Mouse (Mus musculus): ENCODE measurements around the gene Slc35e1. TPM values are rescaled to one million over a fixed set of nuclear protein-coding genes. Genes with fewer than 3 reads are reported as not detected.
A peak's percentile ranks its signal among the peaks of the same experiment; 100 is the strongest.

Slc35e1 gene
- total and polyA plus RNA-seq, 3 experiments = 30.4 to 31.7 TPM; not detected in 1

DNA sequence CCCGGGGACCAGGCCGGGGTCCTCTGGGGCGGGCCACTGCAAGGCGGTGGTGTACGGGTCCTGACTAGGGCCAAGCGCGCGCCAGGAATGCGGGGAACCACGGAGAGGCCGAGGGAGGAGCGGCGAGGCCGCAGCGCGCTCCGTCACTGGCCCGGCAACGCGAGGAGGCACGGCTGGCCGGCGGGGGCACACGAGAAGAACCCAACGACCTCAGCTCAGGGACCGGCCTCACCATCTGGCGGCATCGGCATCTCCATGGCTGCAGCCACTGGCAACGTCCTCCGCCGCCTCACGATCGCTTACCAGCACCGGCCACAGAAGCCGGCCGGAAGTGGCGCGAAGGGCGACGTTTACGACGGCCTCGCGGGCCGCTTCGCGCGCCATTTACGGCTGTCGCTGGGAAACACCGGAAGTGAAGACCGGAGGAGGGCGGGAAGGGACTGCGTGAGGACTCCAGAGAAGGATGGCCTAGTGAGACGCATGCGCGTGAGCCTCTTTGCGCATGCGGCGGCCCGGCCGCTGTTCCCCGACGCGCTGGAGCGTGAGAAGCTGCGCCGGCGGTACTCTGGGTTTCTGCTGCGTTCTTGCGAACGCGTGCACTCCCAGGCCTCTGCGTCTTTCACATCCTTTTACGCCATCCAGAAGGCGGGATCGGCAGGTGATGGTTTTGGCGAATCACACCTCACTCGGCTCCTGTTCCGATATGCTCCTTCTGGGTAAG is 17.4 kb downstream of the Slc35e1 start, which contains the start of gene Cherp (continued):
- TF ChIP-seq E2F4 (IDR thresholded peaks at IDR 0.05; ENCODE audit: borderline replicate concordance, low read depth, low read length) (peak; percentile 97), JUND (IDR thresholded peaks at IDR 0.05; ENCODE audit: low read depth, low read length) (no peak), KAT2A (conservative IDR thresholded peaks at IDR 0.05; ENCODE audit: low read depth, low read length) (peak; percentile 95)

GRCm38 (mm10) chr8:72470684-72471083 is 21.7 kb downstream of the Slc35e1 start:
- TF ChIP-seq MXI1 (IDR thresholded peaks at IDR 0.05; ENCODE audit: low read depth, low read length) (no peak), JUND (IDR thresholded peaks at IDR 0.05; ENCODE audit: low read depth, low read length) (no peak), CHD2 (IDR thresholded peaks at IDR 0.05; ENCODE audit: low read length) (no peak), MEF2A (IDR thresholded peaks at IDR 0.05; ENCODE audit: extremely low read depth, insufficient replicate concordance, low read depth, low read length, poor library complexity, severe bottlenecking) (no peak), ZMIZ1 (IDR thresholded peaks at IDR 0.05; ENCODE audit: low read depth, low read length) (no peak), NRF1 (IDR thresholded peaks at IDR 0.05; ENCODE audit: insufficient read depth, low read depth, low read length, poor library complexity, severe bottlenecking) (no peak), ZC3H11A (IDR thresholded peaks at IDR 0.05; ENCODE audit: low read depth, low read length) (no peak), ZKSCAN1 (IDR thresholded peaks at IDR 0.05; ENCODE audit: low read depth, low read length) (no peak), MYB (IDR thresholded peaks at IDR 0.05; ENCODE audit: low read depth, low read length) (no peak), E2F4 (IDR thresholded peaks at IDR 0.05; ENCODE audit: borderline replicate concordance, low read depth, low read length) (no peak), EP300 (IDR thresholded peaks at IDR 0.05; ENCODE audit: low read depth in 1 of 2, low read length in 2 of 2) (no peak), MYC (IDR thresholded peaks at IDR 0.05; ENCODE audit: low read depth, low read length) (no peak), RCOR1 (IDR thresholded peaks at IDR 0.05; ENCODE audit: low read depth, low read length) (no peak), USF2 (IDR thresholded peaks at IDR 0.05; ENCODE audit: borderline replicate concordance in 1 of 2, insufficient read depth in 1 of 2, low read depth in 1 of 2, low read length in 2 of 2) (no peak), MAFK (IDR thresholded peaks at IDR 0.05; ENCODE audit: borderline replicate concordance, low read depth, low read length) (no peak), POLR2A (IDR thresholded peaks at IDR 0.05; ENCODE audit: control insufficient read depth in 1 of 2, insufficient read depth in 1 of 2, low read depth in 1 of 2, low read length in 2 of 2, poor library complexity in 1 of 2) (no peak), MAX (IDR thresholded peaks at IDR 0.05; ENCODE audit: low read length) (no peak), NELFE (IDR thresholded peaks at IDR 0.05; ENCODE audit: low read depth, low read length) (no peak)
- no peak for DNase-seq (ENCODE audit: low read depth, low spot score)
- Histone ChIP-seq H3K27me3 (ENCODE audit: control insufficient read depth in 1 of 2, insufficient read depth in 2 of 2, low read length in 2 of 2) (no peaks in the 10 kb centered on the region), H3K4me3 (ENCODE audit: control insufficient read depth in 1 of 2, insufficient read depth in 1 of 2, low read depth in 2 of 2, low read length in 2 of 2) (no peak overlapping the region), H3K9me3 (replicated peaks; ENCODE audit: insufficient read depth, low read length) (no peaks in the 10 kb centered on the region), H3K9ac (ENCODE audit: control insufficient read depth, low read depth, low read length, poor library complexity, severe bottlenecking) (no peak overlapping the region), H3K4me1 (ENCODE audit: control insufficient read depth in 1 of 2, insufficient read depth in 2 of 2, low read length in 2 of 2) (peaks cover 0 to 7% of the 10 kb centered on the region in 2 experiments; a peak in 2 of 4 replicates), H3K27ac (ENCODE audit: control insufficient read depth, low read depth, low read length) (no peak overlapping the region), H3K36me3 (ENCODE audit: control insufficient read depth in 1 of 2, insufficient read depth in 2 of 2, low read length in 2 of 2) (peaks cover 11 to 14% of the 10 kb centered on the region in 2 experiments), H3K79me2 (ENCODE audit: control insufficient read depth, insufficient read depth, low read length, poor library complexity) (peaks cover 32% of the 10 kb centered on the region)

Data from MEL (cell line).